Mouse (Mus musculus) cerebellum, adult 9-11 months (tissue): Measurements from ENCODE around the gene Cinp.

Experiments
- DNase-seq: peaks from one replicate; pipeline ENCODE4 v3.0.0; 2022

Cinp gene

GRCm38 (mm10) chr12:110857196-110857595 lies 31.7 kb downstream of the Cinp start:
- DNase-seq, result no peak

- no peak for DNase-seq
Observed at GRCm38 (mm10) chr12:110854786-110855737, 33.9 kb downstream of the Cinp start.

- DNase-seq, result no peak
Observed at GRCm38 (mm10) chr12:110851923-110852322, 37.0 kb downstream of the Cinp start.

- DNase-seq, result no peak
Observed at GRCm38 (mm10) chr12:110851414-110851813, 37.5 kb downstream of the Cinp start.

- DNase-seq, result no peak
Observed at GRCm38 (mm10) chr12:110850929-110851256, 38.1 kb downstream of the Cinp start.

GRCm38 (mm10) chr12:110850010-110850928 lies 38.7 kb downstream of the Cinp start, which contains the start of gene Zfp839:
Gene Zfp839, plus strand, starts transcription at chr12:110850253.
- DNase-seq, result peak; percentile 88

- no peak for DNase-seq
Observed at GRCm38 (mm10) chr12:110846191-110846765, 42.7 kb downstream of the Cinp start.

GRCm38 (mm10) chr12:110845131-110845880 lies 43.6 kb downstream of the Cinp start:
- peak; percentile 89 for DNase-seq

- DNase-seq, result peak; percentile 39
Observed at GRCm38 (mm10) chr12:110844227-110845130, 44.5 kb downstream of the Cinp start.

- peak; percentile 81 for DNase-seq
Observed at GRCm38 (mm10) chr12:110843194-110844048, 45.5 kb downstream of the Cinp start.

GRCm38 (mm10) chr12:110841731-110842493 lies 47.0 kb downstream of the Cinp start:
- no peak for DNase-seq

GRCm38 (mm10) chr12:110840348-110841198 lies 48.4 kb downstream of the Cinp start, which contains the start of gene Mok:
Gene Mok, minus strand, starts transcription at chr12:110840939.
- DNase-seq, result peak; percentile 94

- DNase-seq, result no peak
Observed at GRCm38 (mm10) chr12:110837850-110838249, 51.1 kb downstream of the Cinp start.

- no peak for DNase-seq
Observed at GRCm38 (mm10) chr12:110837192-110837841, 51.6 kb downstream of the Cinp start.

GRCm38 (mm10) chr12:110836729-110837128 lies 52.2 kb downstream of the Cinp start:
- DNase-seq, result no peak

- DNase-seq, result no peak
Observed at GRCm38 (mm10) chr12:110835182-110835581, 53.8 kb downstream of the Cinp start.

GRCm38 (mm10) chr12:110830293-110831024 lies 58.5 kb downstream of the Cinp start:
- no peak for DNase-seq
